Mouse (Mus musculus) left cerebral cortex, adult 9 months (tissue): ENCODE data around the gene Sh3rf3.

ENCODE experiments used
- DNase-seq, 2 experiments: peaks; one replicate each; pipeline ENCODE4 v3.0.0; 2022; ENCODE audit warnings: low spot score in 2 of 2

The Sh3rf3 gene

DNA sequence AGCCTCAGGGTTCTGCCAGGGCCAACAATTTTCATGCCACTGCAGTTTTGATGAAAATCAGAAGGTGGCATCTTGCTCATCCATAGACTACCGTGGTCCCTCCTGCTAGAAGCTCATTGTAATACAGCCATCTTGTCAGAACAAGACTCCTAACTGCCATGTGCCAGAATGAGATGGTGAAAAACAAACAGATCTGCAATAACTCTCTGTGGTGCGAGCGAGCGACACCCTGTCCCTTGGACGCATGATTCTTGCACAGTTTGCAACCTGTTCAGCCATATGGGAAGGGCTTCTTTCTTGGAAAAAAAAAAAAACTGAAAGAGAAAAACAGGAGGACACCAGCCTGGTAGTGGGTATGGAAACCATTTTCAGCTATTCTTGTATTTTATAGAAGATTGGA lies 291.5 kb downstream of the Sh3rf3 start:
- no peak for DNase-seq

DNA sequence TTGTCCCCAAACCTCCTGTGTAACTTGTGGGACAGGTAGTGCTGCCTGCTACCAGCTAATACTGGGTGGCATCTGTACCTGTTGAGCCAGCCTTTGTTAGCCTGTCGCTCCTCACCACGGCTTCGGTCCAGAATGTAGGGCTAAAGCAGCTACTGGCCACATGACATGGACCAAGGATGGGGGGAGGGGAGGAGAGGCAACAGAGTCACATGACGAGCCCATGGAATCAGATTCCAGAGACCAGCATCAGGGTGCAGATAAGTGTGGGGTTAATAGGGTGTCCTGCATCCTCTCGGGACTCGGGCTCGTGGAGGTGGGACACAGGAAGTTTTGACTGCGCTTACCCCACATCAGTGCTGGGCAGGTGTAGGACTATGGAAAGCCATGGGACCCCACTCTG lies 292.7 kb downstream of the Sh3rf3 start:
- no peak for DNase-seq

DNA sequence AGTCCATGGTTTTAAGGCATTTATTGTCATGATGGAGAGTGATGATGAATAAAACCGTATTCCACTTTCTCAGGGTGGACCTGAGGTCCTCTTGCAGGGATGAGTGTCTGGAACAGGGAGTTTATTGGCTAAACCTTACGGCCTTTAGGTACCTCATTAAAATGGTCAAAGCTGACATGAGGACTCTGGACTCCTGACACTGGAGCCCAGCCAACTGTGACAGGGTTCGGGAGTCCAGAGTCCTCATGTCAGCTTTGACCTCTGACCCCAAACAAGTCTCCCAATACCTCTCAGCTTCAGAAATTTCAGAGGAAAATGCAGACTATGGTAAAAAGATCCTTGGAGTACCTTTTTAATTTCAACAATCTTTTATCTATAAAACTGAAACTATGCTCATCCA lies 293.5 kb downstream of the Sh3rf3 start:
- DNase-seq = no peak

DNA sequence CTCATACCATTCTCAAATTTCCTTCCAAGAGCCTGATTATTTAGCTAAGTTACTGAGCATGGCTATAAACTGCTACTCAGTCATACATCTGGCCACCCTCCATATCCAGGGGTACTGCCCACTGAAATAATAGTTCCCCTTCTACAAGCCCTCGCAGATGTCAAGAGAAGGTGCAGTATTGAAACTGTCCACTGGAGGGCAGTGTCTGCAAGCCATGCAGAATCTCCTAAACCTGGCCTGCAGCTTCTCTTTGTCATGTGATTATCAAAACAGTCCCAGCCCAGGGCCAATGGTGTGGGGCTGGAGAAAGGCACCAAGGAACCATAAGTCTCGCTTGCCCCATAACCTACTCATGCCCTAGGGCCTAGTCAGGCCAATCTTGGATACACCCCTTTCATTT lies 295.9 kb downstream of the Sh3rf3 start:
- DNase-seq = peak in 1 of 2 experiments; percentile 85

DNA sequence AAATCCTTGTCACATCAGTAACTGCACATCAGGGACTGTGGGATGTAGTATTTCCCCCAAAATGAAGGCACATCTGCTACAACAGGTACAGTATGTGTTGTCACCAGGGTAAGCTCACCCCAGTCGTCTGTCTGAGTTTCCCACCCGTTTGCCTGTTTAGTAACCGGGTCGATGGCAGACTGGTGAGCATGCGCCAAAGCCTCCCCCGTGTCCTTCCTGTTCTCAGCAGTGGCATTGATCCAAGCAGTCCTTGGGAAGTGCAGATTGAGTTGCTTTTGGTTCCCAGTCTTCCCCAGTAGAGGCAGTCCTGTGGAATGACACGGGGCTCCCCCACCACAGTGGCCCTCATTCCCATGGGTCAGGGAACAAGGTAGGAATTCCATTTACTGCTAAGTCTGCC lies 297.2 kb downstream of the Sh3rf3 start:
- DNase-seq = no peak

DNA sequence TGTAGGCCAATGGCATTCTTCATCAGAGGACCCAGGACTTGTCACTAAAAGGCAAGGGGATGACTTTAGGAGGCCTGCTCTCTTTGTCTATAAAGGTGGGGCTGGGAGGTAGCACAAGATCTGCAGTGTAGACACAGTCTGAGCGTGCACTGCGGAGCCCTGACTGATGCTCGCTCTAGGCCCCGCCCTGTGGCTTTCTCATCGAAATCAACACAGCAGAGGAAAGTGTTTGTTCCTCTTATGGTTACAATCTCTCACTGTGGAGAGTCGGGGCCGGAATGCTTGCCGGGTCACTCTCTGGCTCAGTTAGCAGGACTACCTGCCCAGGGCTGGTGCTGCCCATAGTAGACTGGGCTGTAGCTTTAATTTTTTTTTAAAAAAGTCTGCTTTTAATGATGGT lies 299.6 kb downstream of the Sh3rf3 start:
- DNase-seq = no peak

DNA sequence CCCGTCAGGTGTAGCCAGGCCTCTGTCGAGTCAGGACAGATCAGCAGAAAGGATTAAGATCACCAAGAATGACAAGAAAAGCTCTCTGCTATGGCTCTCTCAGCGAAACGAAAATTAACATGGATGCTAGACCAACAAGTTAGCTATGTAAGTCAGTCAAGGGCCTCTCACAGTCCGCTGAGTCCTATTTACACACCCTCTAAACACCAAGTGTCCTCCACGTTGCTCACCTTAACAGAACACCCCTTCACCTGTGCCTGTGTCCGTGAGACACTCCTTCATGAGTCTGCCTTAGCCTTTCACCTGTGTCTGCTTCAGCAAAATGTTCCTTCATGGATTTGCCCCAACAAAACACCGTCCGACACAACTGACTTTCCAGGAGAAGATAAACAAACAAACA lies 300.2 kb downstream of the Sh3rf3 start:
- no peak for DNase-seq

DNA sequence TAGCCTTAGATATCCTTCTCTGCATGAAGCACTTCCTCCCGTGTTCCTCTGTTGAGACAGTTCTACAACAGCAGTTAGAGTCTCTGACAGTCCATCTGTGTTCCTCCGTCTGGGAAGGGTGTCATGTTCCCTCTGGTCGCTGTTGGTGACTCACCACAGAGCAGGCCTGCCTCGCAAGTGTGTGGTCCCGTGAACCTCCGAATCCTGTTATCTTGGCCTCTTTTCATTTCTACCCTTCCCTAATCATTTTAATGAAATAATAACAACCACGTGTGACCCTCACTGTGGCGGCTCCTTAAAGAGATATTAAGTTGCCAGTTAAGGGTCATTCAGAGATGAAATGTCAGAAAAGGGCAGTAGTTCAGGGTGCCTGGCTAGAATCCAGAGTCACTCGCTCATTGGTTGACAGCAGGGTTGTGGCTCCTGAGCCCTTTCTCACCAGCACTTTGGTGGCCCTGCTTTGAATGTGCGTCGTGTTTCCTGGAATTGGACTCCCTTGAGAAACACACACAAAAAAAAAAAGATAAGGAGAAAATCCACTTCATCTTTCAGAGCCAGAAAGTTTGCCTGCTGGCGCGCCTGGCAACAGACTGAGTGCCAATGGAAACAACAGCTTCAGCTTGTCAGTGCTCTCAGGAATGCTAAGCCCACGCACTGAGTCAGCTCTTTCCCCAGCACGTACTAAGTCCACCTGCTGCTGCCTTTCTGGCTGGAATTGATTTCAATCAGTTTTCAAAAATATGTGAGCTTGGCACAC lies 301.6 kb downstream of the Sh3rf3 start:
- peak; percentile 69 to 90 for DNase-seq

DNA sequence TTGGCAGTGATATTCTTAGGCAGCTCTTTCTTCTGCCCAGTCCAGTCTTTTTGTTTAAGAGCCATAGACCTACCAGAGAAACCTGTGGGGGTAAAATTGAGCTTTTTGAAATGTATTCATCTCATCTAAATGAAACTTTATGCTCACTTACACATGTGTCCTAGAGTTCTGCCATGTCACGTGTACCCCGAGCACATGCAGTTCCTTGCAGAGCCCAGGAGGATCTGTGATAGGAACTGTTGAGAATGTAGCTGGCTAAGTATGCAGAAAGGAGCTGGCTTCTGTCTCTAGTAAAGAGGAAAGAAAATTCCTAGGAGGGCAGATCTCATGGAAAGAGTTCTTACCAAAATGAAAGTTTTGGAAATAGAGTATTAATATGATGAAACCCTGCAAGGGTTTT lies 302.5 kb downstream of the Sh3rf3 start:
- peak in 1 of 2 experiments; percentile 51 for DNase-seq

DNA sequence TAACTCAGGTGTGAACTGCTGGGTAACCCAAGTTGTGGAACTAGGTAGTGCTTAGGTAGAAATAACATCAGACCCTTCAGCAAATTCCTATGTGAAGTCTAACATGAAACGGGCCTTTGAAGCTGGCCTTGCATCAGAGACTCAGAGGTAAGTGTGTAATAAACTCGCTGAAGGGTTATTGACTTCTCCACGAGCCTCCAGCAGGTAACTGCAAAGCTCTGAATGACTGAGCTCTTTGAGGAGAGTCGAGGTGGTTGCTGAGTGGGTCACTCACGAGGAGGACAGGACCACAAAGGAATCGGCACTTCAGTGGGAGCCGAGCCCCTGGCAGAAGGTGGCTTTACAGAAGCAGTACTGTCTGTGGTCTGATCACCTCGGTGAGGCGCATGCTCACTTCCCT lies 303.2 kb downstream of the Sh3rf3 start:
- no peak for DNase-seq

DNA sequence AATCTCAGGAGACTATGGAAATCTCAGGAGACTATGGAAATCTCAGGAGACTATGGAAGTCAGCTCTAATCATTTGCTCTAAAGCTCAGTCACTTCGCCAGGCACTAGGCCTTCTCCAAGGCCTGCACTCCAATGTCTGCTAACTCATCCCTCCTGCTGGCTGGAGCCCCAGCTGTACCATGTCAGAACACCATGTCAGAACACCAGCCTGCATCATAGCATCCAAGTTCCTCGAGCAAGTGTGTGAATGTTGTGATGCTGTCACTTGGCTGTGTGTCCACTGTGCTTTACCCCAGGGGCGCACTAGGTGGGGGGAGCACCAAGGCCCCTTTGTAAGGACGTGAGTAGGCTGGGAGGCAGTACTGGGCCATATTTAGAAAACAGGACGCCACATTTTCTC lies 304.4 kb downstream of the Sh3rf3 start:
- DNase-seq = no peak

DNA sequence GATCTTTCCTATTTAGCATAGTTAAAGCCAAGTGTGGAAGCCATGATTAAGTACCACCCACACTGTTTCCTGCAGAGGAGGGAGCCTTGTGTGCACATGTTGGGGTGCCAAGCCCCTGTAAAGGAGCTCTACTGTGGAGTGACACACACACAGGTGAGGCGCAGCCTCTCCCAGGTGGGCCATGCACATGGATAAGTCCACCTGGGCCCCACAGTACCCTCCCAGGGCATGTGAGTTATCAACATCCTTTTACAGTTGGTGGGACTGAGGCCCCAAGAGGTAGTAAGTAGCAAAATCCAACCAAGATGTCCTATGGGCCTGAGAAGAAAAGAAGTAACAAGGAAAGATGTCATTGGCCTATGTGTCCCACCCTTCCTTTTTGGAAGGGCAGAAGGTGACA lies 305.8 kb downstream of the Sh3rf3 start:
- DNase-seq = no peak

DNA sequence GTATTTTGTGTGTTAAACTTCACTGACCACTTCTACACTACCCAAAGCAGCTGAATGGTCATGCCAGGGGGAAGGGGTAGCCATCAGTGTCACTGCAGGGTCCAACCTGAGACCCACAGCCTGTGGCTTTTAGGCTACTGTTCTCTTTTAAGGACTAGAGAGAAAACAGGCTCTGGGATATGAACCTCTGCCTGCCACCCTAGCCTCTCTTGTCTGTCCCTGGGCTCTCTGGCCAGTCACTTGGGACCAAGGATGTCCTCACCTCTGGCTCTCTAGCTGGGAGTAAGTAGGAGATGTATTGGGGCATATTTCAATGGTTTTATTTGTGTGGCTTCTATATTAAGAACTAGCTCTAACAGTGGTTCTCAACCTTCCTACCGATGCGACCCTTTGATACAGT lies 306.7 kb downstream of the Sh3rf3 start:
- no peak for DNase-seq

DNA sequence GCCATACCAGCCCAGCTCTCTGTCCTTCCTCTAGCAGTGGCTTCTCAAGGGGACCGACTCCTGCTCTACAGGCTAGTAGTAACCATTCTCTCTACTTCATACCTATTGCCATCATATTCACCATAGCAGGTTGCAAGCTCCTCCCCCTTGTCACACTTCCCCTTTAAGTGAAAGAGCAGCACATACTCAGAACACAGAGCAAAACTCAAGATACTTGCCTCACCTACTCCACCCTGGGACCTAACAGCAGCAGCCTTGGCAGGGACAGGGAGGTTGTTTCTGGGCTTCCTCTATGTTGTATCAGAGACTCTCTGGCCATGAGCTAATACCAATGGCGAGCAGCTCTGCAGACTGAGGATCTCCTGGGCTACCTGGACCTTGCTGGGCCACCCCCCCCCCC lies 312.3 kb downstream of the Sh3rf3 start:
- no peak for DNase-seq

DNA sequence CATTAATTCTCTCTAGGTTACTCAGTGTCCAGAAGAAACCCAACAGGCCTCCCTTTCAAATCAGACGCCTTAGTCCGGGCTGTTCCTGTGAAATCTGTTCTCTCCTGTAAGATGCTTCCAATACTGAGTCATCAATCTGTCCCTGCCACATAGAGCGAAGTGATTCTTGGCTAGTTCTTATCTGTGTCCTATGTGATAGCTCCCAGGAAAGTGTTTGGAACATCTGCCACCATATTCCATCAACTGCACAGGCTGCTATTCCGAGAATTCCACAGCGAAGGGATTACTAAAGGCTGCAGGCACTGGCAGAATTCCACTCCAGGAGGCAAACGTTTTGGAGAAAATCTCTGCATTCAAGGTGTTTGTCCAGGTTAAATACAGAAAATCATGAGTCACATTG lies 314.5 kb downstream of the Sh3rf3 start:
- DNase-seq = peak; percentile 43 to 72

DNA sequence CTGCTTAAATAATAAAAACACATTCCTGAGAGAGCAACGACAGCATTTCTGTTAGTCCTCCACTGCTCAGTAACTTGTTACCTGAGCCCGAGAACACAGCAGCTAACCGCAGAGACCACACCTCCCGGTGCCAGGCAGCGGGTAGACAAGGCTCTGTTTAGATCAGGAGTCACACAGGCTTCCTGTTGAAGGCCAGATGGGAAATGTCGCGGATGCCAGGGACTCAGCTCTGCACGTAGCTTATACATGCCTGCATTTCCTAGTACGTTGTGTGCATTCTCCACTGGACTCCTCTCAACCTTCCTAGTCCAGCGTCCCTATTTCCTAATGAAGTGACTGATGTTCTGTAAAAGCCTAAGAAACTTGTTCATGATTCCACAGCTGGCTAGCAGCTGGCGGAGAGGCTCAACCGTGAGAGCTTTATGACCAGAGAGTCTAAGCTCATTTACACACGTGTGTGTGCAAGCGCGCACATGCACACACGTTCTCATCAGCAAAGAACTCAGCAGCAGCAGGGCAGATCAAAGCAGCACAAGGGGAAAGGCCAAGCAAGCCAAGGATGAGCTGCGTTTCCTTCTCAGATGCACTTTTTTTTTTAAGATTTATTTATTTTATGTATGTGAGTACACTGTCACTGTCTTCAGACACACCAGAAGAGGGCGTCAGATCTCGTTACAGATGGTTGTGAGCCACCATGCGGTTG lies 318.9 kb downstream of the Sh3rf3 start:
- DNase-seq = no peak

DNA sequence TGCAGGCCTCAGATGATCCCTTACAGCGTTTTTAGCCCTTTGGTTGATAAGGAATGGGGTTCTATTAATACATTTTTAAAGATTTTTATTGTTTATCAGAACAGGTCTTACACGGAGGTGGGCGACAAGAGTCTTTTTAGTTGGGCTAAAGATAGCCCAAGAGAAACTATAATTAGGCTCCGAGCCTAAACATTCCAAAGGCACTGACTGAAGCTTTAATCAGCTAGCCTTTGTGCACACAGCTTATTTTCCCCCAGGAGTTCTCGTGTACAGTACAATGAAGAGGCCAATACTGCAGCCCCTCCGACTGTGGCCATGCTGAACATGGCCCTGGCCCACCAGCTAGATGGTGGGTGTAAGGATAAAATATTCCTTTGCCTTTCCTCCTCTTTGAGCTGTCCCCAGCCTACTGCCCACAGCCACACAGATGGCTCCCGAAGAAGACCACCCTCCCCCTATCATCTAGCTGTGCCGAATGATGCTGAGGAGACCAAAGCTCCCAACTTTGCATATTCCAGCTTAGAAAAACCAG lies 320.4 kb downstream of the Sh3rf3 start:
- no peak for DNase-seq

DNA sequence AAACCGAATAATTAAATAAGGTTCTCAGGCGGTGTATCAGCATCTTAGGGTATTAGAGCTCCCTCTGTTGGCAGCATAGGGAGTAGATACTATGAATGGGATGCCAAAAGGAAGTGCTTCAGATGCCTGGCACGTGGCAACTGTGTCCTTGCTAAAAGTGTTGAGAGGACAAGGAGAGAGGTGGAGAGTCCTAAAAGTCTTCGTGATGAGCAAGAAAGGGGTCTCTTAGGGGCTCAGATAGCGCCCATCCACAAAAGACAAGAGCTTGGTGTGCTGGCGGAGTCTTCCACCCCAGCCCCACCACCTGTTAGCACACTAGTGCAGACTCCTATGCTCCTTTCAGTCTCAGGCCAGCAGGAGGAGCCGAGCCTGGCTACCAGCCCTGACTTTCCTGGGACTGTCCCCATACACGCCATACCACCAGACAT lies 336.8 kb downstream of the Sh3rf3 start:
- peak in 1 of 2 experiments; percentile 59 for DNase-seq

DNA sequence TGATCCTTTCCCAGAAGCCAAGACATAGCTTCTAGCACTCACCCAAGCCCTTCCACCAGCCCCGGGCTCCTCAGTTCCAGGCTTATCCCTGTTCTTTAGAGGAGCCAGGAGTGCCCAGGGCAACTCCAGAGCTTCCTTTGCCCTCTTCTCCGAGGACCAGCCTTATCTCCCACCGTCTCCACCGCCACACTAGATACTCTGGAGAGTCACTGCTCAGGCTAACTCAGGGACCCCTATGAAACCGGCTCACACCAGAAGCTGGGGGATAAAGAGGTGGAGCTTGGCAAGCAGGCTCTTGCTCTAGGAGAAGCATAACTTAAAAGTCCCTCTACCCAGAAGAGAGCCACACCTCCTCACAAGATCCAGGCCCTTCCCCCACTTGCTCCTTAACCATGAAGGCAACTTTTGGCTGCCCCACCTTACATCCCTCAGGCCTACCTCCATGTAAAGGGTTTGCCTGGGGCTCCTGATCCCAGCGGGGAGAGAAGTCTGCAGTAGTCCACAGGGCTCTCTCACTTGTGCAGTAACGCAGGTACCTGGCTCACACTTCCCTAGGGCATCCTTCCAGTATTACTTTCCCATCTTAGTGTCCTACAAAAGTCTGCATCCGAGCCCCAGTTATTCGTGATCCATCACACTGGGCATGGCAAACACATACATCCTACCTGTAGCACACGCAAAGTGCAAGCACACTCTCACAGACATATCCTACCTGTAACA lies 337.9 kb downstream of the Sh3rf3 start:
- DNase-seq = no peak

DNA sequence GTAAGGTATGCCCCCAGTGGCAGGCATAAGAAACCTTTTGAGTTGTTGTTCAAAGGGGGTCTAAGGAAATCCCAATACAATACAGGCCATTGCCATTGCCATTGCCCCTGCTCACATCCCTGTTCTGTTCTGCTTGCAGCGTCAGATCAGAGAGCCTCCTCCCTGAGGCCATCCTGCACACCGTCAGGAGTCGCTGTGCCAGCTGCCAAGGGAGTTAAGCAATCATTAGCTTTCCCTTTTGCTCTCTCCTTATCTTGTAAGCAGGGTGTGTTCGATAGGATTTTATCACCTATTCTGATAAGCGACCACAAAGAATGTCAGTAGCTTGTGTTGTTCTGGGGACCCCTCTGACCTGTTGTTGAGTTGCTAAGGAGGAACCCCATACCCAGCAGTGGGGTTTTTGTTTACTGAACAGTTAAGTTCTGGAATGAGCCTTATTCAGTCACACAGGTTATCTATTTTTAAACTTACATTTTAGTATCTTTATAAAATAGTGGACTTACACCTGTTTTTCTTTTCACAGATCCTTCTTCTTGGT lies 339.5 kb downstream of the Sh3rf3 start:
- no peak for DNase-seq

DNA sequence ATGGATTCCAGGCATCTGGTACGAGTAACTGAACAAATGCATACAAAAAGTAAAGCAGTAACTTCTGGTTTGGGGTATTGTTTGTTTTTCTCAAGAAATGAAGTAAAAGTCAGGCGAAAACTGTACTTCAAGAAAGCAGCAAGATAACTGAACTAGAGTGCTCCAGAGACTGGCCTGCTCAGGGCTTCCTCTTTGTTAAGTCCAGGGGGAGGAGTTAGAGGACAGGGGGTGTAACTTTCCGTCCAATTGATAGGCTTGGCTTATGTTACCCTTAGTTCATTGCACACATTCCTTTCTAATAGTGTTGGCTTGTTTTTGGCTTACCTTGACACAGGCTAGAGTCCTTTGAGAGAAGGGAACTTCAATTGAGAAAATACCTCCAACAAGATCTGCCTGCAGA lies 345.5 kb downstream of the Sh3rf3 start:
- no peak for DNase-seq

DNA sequence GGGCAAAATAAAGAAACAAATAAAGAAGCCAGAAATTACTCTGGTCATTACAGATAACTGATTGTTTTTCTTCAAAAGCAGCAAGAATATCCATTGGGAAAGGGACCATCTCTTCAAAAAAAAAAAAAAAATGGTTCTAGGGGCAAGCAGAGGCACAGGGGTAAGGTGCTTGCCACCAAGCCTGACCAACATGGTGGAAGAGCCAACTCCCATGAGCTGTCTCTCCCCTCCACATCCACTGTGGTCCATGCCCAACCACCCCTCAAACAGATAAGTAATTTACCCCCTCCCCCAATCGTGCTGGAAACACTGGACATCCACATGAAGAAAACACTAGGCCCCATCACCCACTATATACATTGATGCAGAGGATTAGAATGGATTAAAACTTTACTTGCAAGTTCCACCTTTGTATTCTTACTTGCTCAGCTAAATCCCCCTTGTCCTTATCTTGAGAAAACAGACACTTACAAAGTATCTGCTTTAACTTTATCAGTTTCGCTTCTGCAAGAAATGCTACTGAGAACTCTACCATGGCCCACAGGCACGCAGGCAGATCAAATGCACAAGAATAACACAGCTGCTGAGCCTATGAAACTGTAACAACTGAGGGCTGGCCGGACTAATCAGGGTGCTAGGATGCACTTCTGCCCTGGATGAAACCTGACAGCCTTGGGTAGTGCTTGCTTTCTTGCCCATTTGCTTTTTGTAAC lies 349.2 kb downstream of the Sh3rf3 start:
- DNase-seq = no peak
